ENCODE assay signal across 17 mouse cellular contexts in genomic region chr5:112499918-112500682, GRCm38 (mm10). TPM values are rescaled to one million over a fixed set of nuclear protein-coding genes. Genes with fewer than 3 reads are reported as not detected.
A peak's percentile ranks its signal among the peaks of the same experiment; 100 is the strongest.
DNase-seq lines count a peak whose midpoint lies in the region; ATAC-seq and TF ChIP-seq lines count a peak whose summit lies in the region.
"Had no signal": no experiment of that assay in that cellular context is flagged by ENCODE, and none has a peak within 500 bp of the region (broad histone marks: within the 10 kb centered on the region; RNA-seq: fewer than 3 reads in every experiment).

No protein-coding gene starts in this region.

- no peak overlapping the region for H3K4me3 ChIP-seq in midbrain, embryonic 10.5 days
- H3K4me3 ChIP-seq in midbrain, embryonic 11.5 days (ENCODE audit: low read depth, low read length) = no peak overlapping the region
- no peak overlapping the region for H3K4me3 ChIP-seq in forebrain, embryonic 12.5 days (replicated peaks)
- H3K4me3 ChIP-seq in hindbrain, embryonic 15.5 days = no peak overlapping the region
- H3K4me3 ChIP-seq in midbrain, postnatal 0 days (ENCODE audit: low read depth, low read length) = no peak overlapping the region
- H3K4me3 ChIP-seq: embryonic facial prominence, embryonic 13.5 days; liver, embryonic 15.5 days; myocyte had no signal

- ATAC-seq in midbrain, embryonic 11.5 days (ENCODE audit: low FRiP score) = no peak
- peak; percentile 69; the same call in 1 of the 2 replicates for ATAC-seq in forebrain, embryonic 12.5 days (ENCODE audit: low FRiP score)
- peak; percentile 21; the same call in 1 of the 2 replicates for ATAC-seq in hindbrain, embryonic 15.5 days (ENCODE audit: low FRiP score, low read depth)
- ATAC-seq in midbrain, postnatal 0 days (ENCODE audit: low FRiP score) = no peak
- no peak for ATAC-seq in frontal cortex, adult (ENCODE audit: low TSS enrichment)
- ATAC-seq: CD4-positive, CD25-positive, alpha-beta regulatory T cell, adult 4 months had no signal

- no peak for DNase-seq in midbrain, embryonic 10.5 days (ENCODE audit: low spot score)
- DNase-seq in midbrain, embryonic 11.5 days (ENCODE audit: low spot score, missing footprints) = no peak
- peak; percentile 61 for DNase-seq in midbrain, postnatal 0 days (ENCODE audit: low spot score)
- no peak for DNase-seq in adrenal gland, adult 8-10 months
- no peak for DNase-seq in testis, postnatal 10 days (ENCODE audit: low spot score)
- DNase-seq: cerebellum, postnatal 25 days; lung, postnatal 4 days had no signal

- no peak overlapping the region for H3K4me2 ChIP-seq in midbrain, embryonic 11.5 days
- H3K4me2 ChIP-seq in forebrain, embryonic 12.5 days = no peak overlapping the region
- no peak overlapping the region for H3K4me2 ChIP-seq in hindbrain, embryonic 15.5 days
- H3K4me2 ChIP-seq in midbrain, postnatal 0 days (ENCODE audit: low read depth, low read length, poor library complexity, severe bottlenecking) = no peak overlapping the region
- H3K4me2 ChIP-seq: embryonic facial prominence, embryonic 13.5 days had no signal

- peaks cover 8% of the 10 kb centered on the region; the same call in 1 of the 2 replicates for H3K27me3 ChIP-seq in midbrain, embryonic 10.5 days (ENCODE audit: low read depth, poor library complexity, severe bottlenecking)
- no peaks in the 10 kb centered on the region for H3K27me3 ChIP-seq in midbrain, embryonic 11.5 days (ENCODE audit: control insufficient read depth, insufficient read depth, low read length)
- H3K27me3 ChIP-seq in forebrain, embryonic 12.5 days = no peaks in the 10 kb centered on the region
- no peaks in the 10 kb centered on the region for H3K27me3 ChIP-seq in hindbrain, embryonic 15.5 days
- no peaks in the 10 kb centered on the region for H3K27me3 ChIP-seq in midbrain, postnatal 0 days (ENCODE audit: insufficient read depth, low read length)
- H3K27me3 ChIP-seq: liver, embryonic 15.5 days had no signal

- peak; percentile 34 for TF ChIP-seq CTCF in midbrain, postnatal 0 days (IDR thresholded peaks at IDR 0.05)

- WGBS in midbrain, embryonic 10.5 days = 60% methylated on average over 8 of the region's 8 CpGs
- WGBS in midbrain, embryonic 11.5 days = 52% methylated on average over 8 of the region's 8 CpGs
- WGBS in forebrain, embryonic 12.5 days = 48% methylated on average over 8 of the region's 8 CpGs
- 43% methylated on average over 8 of the region's 8 CpGs for WGBS in hindbrain, embryonic 15.5 days
- 41% methylated on average over 8 of the region's 8 CpGs for WGBS in midbrain, postnatal 0 days

- H3K4me1 ChIP-seq in midbrain, embryonic 10.5 days = peaks cover 34% of the 10 kb centered on the region
- H3K4me1 ChIP-seq in midbrain, embryonic 11.5 days (ENCODE audit: control insufficient read depth, insufficient read depth, low read length) = peaks cover 9% of the 10 kb centered on the region
- H3K4me1 ChIP-seq in forebrain, embryonic 12.5 days = peaks cover 30% of the 10 kb centered on the region
- peaks cover 37% of the 10 kb centered on the region for H3K4me1 ChIP-seq in hindbrain, embryonic 15.5 days (replicated peaks)
- H3K4me1 ChIP-seq in midbrain, postnatal 0 days (ENCODE audit: insufficient read depth, low read length) = peaks cover 15% of the 10 kb centered on the region; the same call in 1 of the 2 replicates

- peak overlapping the region; percentile 61 for H3K27ac ChIP-seq in midbrain, embryonic 10.5 days (replicated peaks)
- no peak overlapping the region for H3K27ac ChIP-seq in midbrain, embryonic 11.5 days (ENCODE audit: low read depth, low read length)
- peak overlapping the region; percentile 84 for H3K27ac ChIP-seq in forebrain, embryonic 12.5 days
- H3K27ac ChIP-seq in hindbrain, embryonic 15.5 days (replicated peaks) = peak overlapping the region; percentile 42; the same call in 1 of the 2 replicates
- peak overlapping the region; percentile 65 for H3K27ac ChIP-seq in midbrain, postnatal 0 days (ENCODE audit: low read depth, low read length)
- H3K27ac ChIP-seq: embryonic facial prominence, embryonic 13.5 days had no signal

- H3K36me3 ChIP-seq in midbrain, embryonic 10.5 days = no peaks in the 10 kb centered on the region
- no peaks in the 10 kb centered on the region for H3K36me3 ChIP-seq in midbrain, embryonic 11.5 days (ENCODE audit: control insufficient read depth, insufficient read depth, low read length)
- no peaks in the 10 kb centered on the region for H3K36me3 ChIP-seq in forebrain, embryonic 12.5 days (replicated peaks)
- no peaks in the 10 kb centered on the region for H3K36me3 ChIP-seq in hindbrain, embryonic 15.5 days
- no peaks in the 10 kb centered on the region for H3K36me3 ChIP-seq in midbrain, postnatal 0 days (ENCODE audit: insufficient read depth, low read length)
- H3K36me3 ChIP-seq: embryonic facial prominence, embryonic 13.5 days; liver, embryonic 15.5 days had no signal

- H3K9ac ChIP-seq in midbrain, embryonic 11.5 days (ENCODE audit: low read length) = no peak overlapping the region
- no peak overlapping the region for H3K9ac ChIP-seq in forebrain, embryonic 12.5 days
- H3K9ac ChIP-seq in hindbrain, embryonic 15.5 days = no peak overlapping the region
- no peak overlapping the region for H3K9ac ChIP-seq in midbrain, postnatal 0 days (replicated peaks; ENCODE audit: low read length, poor library complexity, severe bottlenecking)
- H3K9ac ChIP-seq: embryonic facial prominence, embryonic 13.5 days; liver, embryonic 15.5 days had no signal

- no peaks in the 10 kb centered on the region for H3K9me3 ChIP-seq in midbrain, embryonic 10.5 days (replicated peaks)
- H3K9me3 ChIP-seq in midbrain, embryonic 11.5 days (ENCODE audit: control insufficient read depth, low read length) = no peaks in the 10 kb centered on the region
- no peaks in the 10 kb centered on the region for H3K9me3 ChIP-seq in forebrain, embryonic 12.5 days
- H3K9me3 ChIP-seq in hindbrain, embryonic 15.5 days = no peaks in the 10 kb centered on the region
- H3K9me3 ChIP-seq in midbrain, postnatal 0 days (ENCODE audit: low read length) = no peaks in the 10 kb centered on the region
- H3K9me3 ChIP-seq: embryonic facial prominence, embryonic 13.5 days; liver, embryonic 15.5 days had no signal

RNA-seq across cellular contexts. Expression of gene Gm6588, which starts 50.9 kb away (rescaled TPM):
- polyA plus RNA-seq in midbrain, embryonic 10.5 days (2016; fragmentation: Nextera tagmentation; extraction: Ambion mirVana) = 0.06 and 0.12 TPM in 2 replicates
- not detected in 2 replicates for polyA plus RNA-seq in midbrain, embryonic 11.5 days (2014; fragmentation: Nextera tagmentation; extraction: Ambion mirVana)
- polyA plus RNA-seq in forebrain, embryonic 12.5 days (2016; fragmentation: Nextera tagmentation; extraction: Ambion mirVana) = 0.57 and 0.65 TPM in 2 replicates
- polyA plus RNA-seq in hindbrain, embryonic 15.5 days (2015; fragmentation: Nextera tagmentation; extraction: Ambion mirVana) = 0.63 and 1.0 TPM in 2 replicates
- not detected in 2 replicates for total RNA-seq in midbrain, postnatal 0 days (2014; rRNA removed)
- 0.29 and 0.39 TPM in 2 replicates for polyA plus RNA-seq in midbrain, postnatal 0 days (2015; fragmentation: Nextera tagmentation; extraction: Ambion mirVana)
- not detected for total RNA-seq in adrenal gland, adult 8-10 months (2022)
- total RNA-seq: granulocyte monocyte progenitor cell, adult 5-6 weeks; heart, postnatal 25 days; left cerebral cortex, postnatal 14 days had no signal
- polyA plus RNA-seq: CD4-positive, CD25-positive, alpha-beta regulatory T cell, adult 4 months; liver, embryonic 15.5 days; myocyte had no signal

Comparison
In these comparisons a context has a peak if more than half of its experiments do, and no peak if none do; other contexts are left out.
1. ATAC-seq: peak in forebrain, embryonic 12.5 days (single experiment) and hindbrain, embryonic 15.5 days (single experiment); none in midbrain, embryonic 11.5 days (single experiment), midbrain, postnatal 0 days (single experiment) and frontal cortex, adult (single experiment).